1 mouse cellular context compared by ENCODE assay signal in the genomic region with DNA sequence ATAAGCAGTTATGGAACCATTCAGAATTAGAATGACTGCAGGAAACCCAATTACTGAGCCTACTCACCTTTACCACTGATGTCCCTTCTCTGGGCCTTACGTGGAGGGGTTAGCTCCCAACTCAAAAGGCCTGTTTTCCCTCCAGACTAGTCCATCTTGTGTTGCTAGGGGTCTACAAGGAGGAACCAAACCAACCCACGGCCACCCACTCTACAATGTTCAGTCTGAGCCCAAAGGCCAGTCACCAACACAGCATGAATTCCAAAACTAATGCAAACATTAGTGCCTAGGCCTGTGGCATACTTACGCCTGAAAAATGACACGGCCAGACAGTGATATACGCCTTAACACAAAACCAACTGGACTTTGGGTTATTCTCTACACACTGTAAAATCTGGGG.
TF ChIP-seq lines count a peak whose summit lies in the region.

No protein-coding gene starts in this region.

TF ChIP-seq in MEL, 35 proteins besides CTCF, POLR2A, EP300 and RAD21 (continued from another document):
- no peak for TF ChIP-seq MXI1 (IDR thresholded peaks at IDR 0.05; ENCODE audit: low read depth, low read length)
